Mouse (Mus musculus) intestine, postnatal 0 days (tissue): ENCODE data around the gene Epb41l5. TPM values are rescaled to one million over a fixed set of nuclear protein-coding genes. Genes with fewer than 3 reads are reported as not detected.

Source experiments
- ATAC-seq: fragments of 200-750 bp; cut with Nextera tagmentation; 2 replicates; pipeline ENCODE4 v1.8.0; 2017; ENCODE audit warnings: mild to moderate bottlenecking, moderate TSS enrichment, moderate library complexity
- H3K27ac ChIP-seq: fragments of 300-500 bp; sonication (generic); 2 replicates; pipeline ENCODE4 v1.5.1; 2014; ENCODE audit warnings: mild to moderate bottlenecking, low read depth, low read length, moderate library complexity
- H3K27me3 ChIP-seq: fragments of 300-500 bp; sonication (generic); replicated peaks from 2 replicates; pipeline ENCODE4 v1.6.1; 2014; ENCODE audit warnings: low read length, mixed read lengths; ENCODE audit not compliant: control insufficient read depth, insufficient read depth
- H3K36me3 ChIP-seq: fragments of 300-500 bp; sonication (generic); 2 replicates; pipeline ENCODE4 v1.6.1; 2014; ENCODE audit warnings: mild to moderate bottlenecking, moderate library complexity; ENCODE audit not compliant: control insufficient read depth, insufficient read depth
- H3K4me1 ChIP-seq: fragments of 300-500 bp; sonication (generic); replicated peaks from 2 replicates; pipeline ENCODE4 v1.6.1; 2014; ENCODE audit warnings: antibody characterized with exemption, low read length, mixed read lengths; ENCODE audit not compliant: control insufficient read depth, insufficient read depth
- H3K4me2 ChIP-seq: fragments of 300-500 bp; sonication (generic); replicated peaks from 2 replicates; pipeline ENCODE4 v1.6.1; 2014; ENCODE audit warnings: low read depth, mild to moderate bottlenecking, moderate library complexity
- H3K4me3 ChIP-seq: fragments of 300-500 bp; sonication (generic); 2 replicates; pipeline ENCODE4 v1.5.1; 2014; ENCODE audit warnings: low read depth, low read length
- H3K9ac ChIP-seq: fragments of 300-500 bp; sonication (generic); 2 replicates; pipeline ENCODE4 v1.6.1; 2014; ENCODE audit warnings: mild to moderate bottlenecking, low read depth, low read length
- H3K9me3 ChIP-seq: fragments of 300-500 bp; sonication (generic); 2 replicates; pipeline ENCODE4 v1.6.1; 2016; ENCODE audit warnings: mixed run types; ENCODE audit not compliant: control insufficient read depth
- CTCF ChIP-seq: sonication (generic); IDR thresholded peaks from 2 replicates; pipeline ENCODE4 v1.5.1; 2016; ENCODE audit warnings: low read depth, mild to moderate bottlenecking, control low read depth, antibody characterized with exemption, moderate library complexity
- WGBS: fragments of 180-500 bp; shearing (Covaris S2); extraction: QIAGEN DNeasy Blood & Tissue Kit; methylation state at CpG from one replicate; pipeline ENCODE4 v1.1.7; 2014; 5-methylcytosine and 5-hydroxymethylcytosine counted together
- polyA plus RNA-seq: library from polyadenylated mRNA; unstranded; fragments of >200 nt; fragmentation: Nextera tagmentation; extraction: Ambion mirVana; gene quantifications from 2 replicates; pipeline ENCODE4 v1.2.1, GENCODE M21; 2015

Epb41l5 gene
- polyA plus RNA-seq, 1 experiment from 2014 or later: 14.3 TPM

- H3K4me3 ChIP-seq: no peak overlapping the region
- TF ChIP-seq CTCF: peak; percentile 97
- no peak overlapping the region for H3K9ac ChIP-seq
- no peaks in the 10 kb centered on the region for H3K9me3 ChIP-seq
- no peak overlapping the region for H3K27ac ChIP-seq
- no peaks in the 10 kb centered on the region for H3K4me1 ChIP-seq
- no peaks in the 10 kb centered on the region for H3K36me3 ChIP-seq
- ATAC-seq: peak; percentile 47
- H3K27me3 ChIP-seq: no peaks in the 10 kb centered on the region
- no peak overlapping the region for H3K4me2 ChIP-seq
- 67% methylated on average over 7 of the region's 7 CpGs for WGBS
Measured at GRCm38 (mm10) chr1:119548668-119549326, 100.0 kb downstream of the Epb41l5 start.

- Histone ChIP-seq H3K36me3 (no peaks in the 10 kb centered on the region; the same call in 1 of the 2 replicates), H3K27ac (no peak overlapping the region), H3K27me3 (no peaks in the 10 kb centered on the region), H3K4me3 (no peak overlapping the region), H3K9me3 (no peaks in the 10 kb centered on the region), H3K4me2 (no peak overlapping the region), H3K4me1 (peaks cover 4% of the 10 kb centered on the region; the same call in 1 of the 2 replicates), H3K9ac (no peak overlapping the region)
- ATAC-seq: no peak
- TF ChIP-seq CTCF: no peak
- WGBS: 78% methylated on average over 3 of the region's 3 CpGs
Measured at GRCm38 (mm10) chr1:119546490-119546889, 102.3 kb downstream of the Epb41l5 start.

GRCm38 (mm10) chr1:119545671-119546070 lies 103.1 kb downstream of the Epb41l5 start:
- no peak for TF ChIP-seq CTCF
- Histone ChIP-seq H3K27me3 (no peaks in the 10 kb centered on the region), H3K9me3 (no peaks in the 10 kb centered on the region), H3K27ac (no peak overlapping the region), H3K36me3 (no peaks in the 10 kb centered on the region; the same call in 1 of the 2 replicates), H3K4me1 (peaks cover 4% of the 10 kb centered on the region; the same call in 1 of the 2 replicates), H3K4me2 (no peak overlapping the region), H3K9ac (no peak overlapping the region), H3K4me3 (no peak overlapping the region)
- WGBS: 83% methylated on average over 4 of the region's 4 CpGs
- ATAC-seq: no peak

- no peak for TF ChIP-seq CTCF
- no peaks in the 10 kb centered on the region for H3K9me3 ChIP-seq
Measured at GRCm38 (mm10) chr1:119545164-119545563, 103.6 kb downstream of the Epb41l5 start.

GRCm38 (mm10) chr1:119544611-119545155 lies 104.1 kb downstream of the Epb41l5 start:
- H3K4me2 ChIP-seq: no peak overlapping the region
- no peak for ATAC-seq
- no peaks in the 10 kb centered on the region for H3K9me3 ChIP-seq
- WGBS: 67% methylated on average over 5 of the region's 5 CpGs
- TF ChIP-seq CTCF: no peak
- peaks cover 4% of the 10 kb centered on the region; the same call in 1 of the 2 replicates for H3K4me1 ChIP-seq
- peak overlapping the region; percentile 2; the same call in 1 of the 2 replicates for H3K27ac ChIP-seq
- no peak overlapping the region for H3K4me3 ChIP-seq
- H3K27me3 ChIP-seq: no peaks in the 10 kb centered on the region
- H3K9ac ChIP-seq: no peak overlapping the region
- no peaks in the 10 kb centered on the region; the same call in 1 of the 2 replicates for H3K36me3 ChIP-seq

More at GRCm38 (mm10) chr1:119545164-119545563, 103.6 kb downstream of the Epb41l5 start:
- no peak overlapping the region for H3K9ac ChIP-seq
- H3K4me3 ChIP-seq: no peak overlapping the region
- H3K27ac ChIP-seq: no peak overlapping the region; the same call in 1 of the 2 replicates
- no peak overlapping the region for H3K4me2 ChIP-seq
- no peaks in the 10 kb centered on the region for H3K27me3 ChIP-seq
- ATAC-seq: no peak
- H3K4me1 ChIP-seq: peaks cover 4% of the 10 kb centered on the region; the same call in 1 of the 2 replicates
- H3K36me3 ChIP-seq: no peaks in the 10 kb centered on the region; the same call in 1 of the 2 replicates
- 24% methylated on average over 2 of the region's 2 CpGs for WGBS

- H3K27ac ChIP-seq: no peak overlapping the region
- H3K9ac ChIP-seq: no peak overlapping the region
- H3K4me2 ChIP-seq: no peak overlapping the region
- no peaks in the 10 kb centered on the region for H3K9me3 ChIP-seq
- H3K4me1 ChIP-seq: peaks cover 4% of the 10 kb centered on the region; the same call in 1 of the 2 replicates
- no peaks in the 10 kb centered on the region for H3K27me3 ChIP-seq
- WGBS: 73% methylated on average over 6 of the region's 6 CpGs
- no peak for TF ChIP-seq CTCF
- ATAC-seq: no peak
- H3K36me3 ChIP-seq: no peaks in the 10 kb centered on the region; the same call in 1 of the 2 replicates
- no peak overlapping the region for H3K4me3 ChIP-seq
Measured at GRCm38 (mm10) chr1:119543316-119543715, 105.5 kb downstream of the Epb41l5 start.
